15 mouse cellular contexts compared by ENCODE assay signal in genomic region chr17:49033686-49034250, GRCm38 (mm10).
DNase-seq lines count a peak whose midpoint lies in the region; ATAC-seq and TF ChIP-seq lines count a peak whose summit lies in the region.
"Had no signal": no experiment of that assay in that cellular context is flagged by ENCODE, and none has a peak within 500 bp of the region (broad histone marks: within the 10 kb centered on the region; RNA-seq: fewer than 3 reads in every experiment).

No protein-coding gene starts in this region.

- no peak overlapping the region for H3K4me3 ChIP-seq in hindbrain, postnatal 0 days (ENCODE audit: low read length)
- H3K4me3 ChIP-seq in hindbrain, embryonic 16.5 days (ENCODE audit: low read length): no peak overlapping the region
- H3K4me3 ChIP-seq in midbrain, embryonic 15.5 days: no peak overlapping the region
- H3K4me3 ChIP-seq in midbrain, embryonic 16.5 days (ENCODE audit: low read depth, low read length): no peak overlapping the region
- H3K4me3 ChIP-seq: heart, embryonic 10.5 days had no signal

- WGBS in hindbrain, postnatal 0 days: 10% methylated on average over 5 of the region's 5 CpGs
- 20% methylated on average over 5 of the region's 5 CpGs for WGBS in hindbrain, embryonic 16.5 days
- WGBS in midbrain, embryonic 15.5 days: 16% methylated on average over 5 of the region's 5 CpGs
- 17% methylated on average over 5 of the region's 5 CpGs for WGBS in midbrain, embryonic 16.5 days

- no peaks in the 10 kb centered on the region for H3K36me3 ChIP-seq in hindbrain, postnatal 0 days (ENCODE audit: insufficient read depth, low read length)
- H3K36me3 ChIP-seq in hindbrain, embryonic 16.5 days (ENCODE audit: control insufficient read depth, insufficient read depth, low read length): no peaks in the 10 kb centered on the region
- no peaks in the 10 kb centered on the region for H3K36me3 ChIP-seq in midbrain, embryonic 15.5 days (replicated peaks)
- no peaks in the 10 kb centered on the region for H3K36me3 ChIP-seq in midbrain, embryonic 16.5 days (ENCODE audit: control insufficient read depth, insufficient read depth, low read length)
- H3K36me3 ChIP-seq: heart, embryonic 10.5 days had no signal

- peak overlapping the region; percentile 27; the same call in 1 of the 2 replicates for H3K27ac ChIP-seq in hindbrain, postnatal 0 days
- no peak overlapping the region; the same call in 1 of the 2 replicates for H3K27ac ChIP-seq in hindbrain, embryonic 16.5 days (ENCODE audit: low read depth, low read length)
- 0 out of 2 replicates have a peak overlapping the region, but pooled peaks have one; percentile 25 for H3K27ac ChIP-seq in midbrain, embryonic 15.5 days
- H3K27ac ChIP-seq in midbrain, embryonic 16.5 days (ENCODE audit: low read length): no peak overlapping the region
- H3K27ac ChIP-seq: heart, embryonic 10.5 days; macrophage had no signal

- no peak for TF ChIP-seq CTCF in hindbrain, postnatal 0 days (IDR thresholded peaks at IDR 0.05; ENCODE audit: low read depth)

- peak; percentile 49 for DNase-seq in hindbrain, postnatal 0 days (ENCODE audit: low spot score)
- DNase-seq in ZHBTc4 (ENCODE audit: low read depth, low spot score): peak; percentile 96
- no peak for DNase-seq in urinary bladder, postnatal 4 days (ENCODE audit: low spot score in 2 of 2)
- no peak for DNase-seq in lung, postnatal 36 days
- DNase-seq: cerebellum, postnatal 14 days; gastrocnemius, postnatal 36 days; layer of hippocampus, postnatal 36 days; lung, adult 2 months; right cerebral cortex, postnatal 25 days had no signal

- no peaks in the 10 kb centered on the region for H3K27me3 ChIP-seq in hindbrain, postnatal 0 days (ENCODE audit: insufficient read depth, low read length)
- no peaks in the 10 kb centered on the region for H3K27me3 ChIP-seq in hindbrain, embryonic 16.5 days (replicated peaks; ENCODE audit: control insufficient read depth, insufficient read depth, low read length)
- H3K27me3 ChIP-seq in midbrain, embryonic 15.5 days (replicated peaks): no peaks in the 10 kb centered on the region
- no peaks in the 10 kb centered on the region for H3K27me3 ChIP-seq in midbrain, embryonic 16.5 days (ENCODE audit: control insufficient read depth, insufficient read depth, low read depth, low read length)

- no peak overlapping the region for H3K9ac ChIP-seq in hindbrain, postnatal 0 days (replicated peaks; ENCODE audit: low read length)
- H3K9ac ChIP-seq in hindbrain, embryonic 16.5 days (ENCODE audit: low read depth, low read length): no peak overlapping the region
- H3K9ac ChIP-seq in midbrain, embryonic 15.5 days: no peak overlapping the region
- no peak overlapping the region for H3K9ac ChIP-seq in midbrain, embryonic 16.5 days (ENCODE audit: low read depth, low read length)

- H3K4me2 ChIP-seq in hindbrain, postnatal 0 days (ENCODE audit: low read depth, low read length): no peak overlapping the region
- H3K4me2 ChIP-seq in hindbrain, embryonic 16.5 days (ENCODE audit: low read length): no peak overlapping the region
- no peak overlapping the region for H3K4me2 ChIP-seq in midbrain, embryonic 15.5 days
- H3K4me2 ChIP-seq in midbrain, embryonic 16.5 days (ENCODE audit: low read length): no peak overlapping the region

- no peak for ATAC-seq in hindbrain, postnatal 0 days
- no peak for ATAC-seq in hindbrain, embryonic 16.5 days
- ATAC-seq in midbrain, embryonic 15.5 days (replicated peaks): no peak
- no peak; the same call in 1 of the 2 replicates for ATAC-seq in midbrain, embryonic 16.5 days
- ATAC-seq: intestine, embryonic 16.5 days had no signal

- H3K9me3 ChIP-seq in hindbrain, postnatal 0 days (ENCODE audit: low read length): no peaks in the 10 kb centered on the region
- no peaks in the 10 kb centered on the region for H3K9me3 ChIP-seq in hindbrain, embryonic 16.5 days (ENCODE audit: control insufficient read depth, low read length)
- H3K9me3 ChIP-seq in midbrain, embryonic 15.5 days: no peaks in the 10 kb centered on the region
- no peaks in the 10 kb centered on the region for H3K9me3 ChIP-seq in midbrain, embryonic 16.5 days (replicated peaks; ENCODE audit: control insufficient read depth, low read length, poor library complexity, severe bottlenecking)
- H3K9me3 ChIP-seq: heart, embryonic 10.5 days had no signal

- peaks cover 14% of the 10 kb centered on the region for H3K4me1 ChIP-seq in hindbrain, postnatal 0 days (ENCODE audit: insufficient read depth, low read length)
- peaks cover 8% of the 10 kb centered on the region for H3K4me1 ChIP-seq in hindbrain, embryonic 16.5 days (ENCODE audit: control insufficient read depth, insufficient read depth, low read depth, low read length)
- peaks cover 20% of the 10 kb centered on the region for H3K4me1 ChIP-seq in midbrain, embryonic 15.5 days
- peaks cover 18% of the 10 kb centered on the region for H3K4me1 ChIP-seq in midbrain, embryonic 16.5 days (ENCODE audit: control insufficient read depth, insufficient read depth, low read length)

Comparison
In these comparisons a context has a peak if more than half of its experiments do, and no peak if none do; other contexts are left out.
1. H3K27ac ChIP-seq: peak in hindbrain, postnatal 0 days (single experiment) and midbrain, embryonic 15.5 days (single experiment); none in hindbrain, embryonic 16.5 days (single experiment) and midbrain, embryonic 16.5 days (single experiment).
2. DNase-seq: peak in hindbrain, postnatal 0 days (single experiment) and ZHBTc4 (single experiment); none in urinary bladder, postnatal 4 days (0 of 2) and lung, postnatal 36 days (single experiment).